Mouse (Mus musculus): ENCODE results near the gene Rgs9. TPM values are rescaled to one million over a fixed set of nuclear protein-coding genes. Genes with fewer than 3 reads are reported as not detected.
"Not testable (repeated sequence)": the region's sequence is repeated elsewhere in the genome, so short reads cannot be mapped to it uniquely, and the experiment has no call there.

The Rgs9 gene
- total RNA-seq, 2 experiments from 2014 or later = 37.0 to 37.7 TPM

GRCm38 (mm10) chr11:109311885-109312605, 14.1 kb upstream of the Rgs9 start:
- peak; percentile 80 for DNase-seq
- intact Hi-C loops (cut with DNase I) = no loop called here

DNA sequence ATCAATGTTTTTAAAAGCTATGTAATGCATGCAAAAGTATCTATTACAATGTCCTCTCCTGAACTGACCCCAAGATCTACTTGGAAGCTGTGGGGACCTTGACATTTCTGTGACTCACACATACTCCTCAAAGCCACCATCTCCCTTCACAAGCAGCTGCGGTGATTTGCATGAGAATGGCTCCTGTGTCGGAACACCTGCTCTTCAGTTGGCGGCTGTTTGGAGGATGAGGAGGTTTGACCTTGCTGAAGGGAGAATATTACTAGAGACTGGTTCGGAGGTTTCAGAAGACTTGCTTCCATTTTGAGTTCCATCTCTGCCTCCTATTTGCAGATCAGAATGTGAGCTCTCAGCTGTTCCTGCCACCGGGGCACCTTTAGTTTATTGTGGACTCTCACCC, 7.8 kb upstream of the Rgs9 start:
- DNase-seq = no peak
- intact Hi-C loops (cut with DNase I) = loop anchor here (10.0 kb wide), 1 partner anchor 269 kb away; no protein-coding TSS in a partner anchor

DNA sequence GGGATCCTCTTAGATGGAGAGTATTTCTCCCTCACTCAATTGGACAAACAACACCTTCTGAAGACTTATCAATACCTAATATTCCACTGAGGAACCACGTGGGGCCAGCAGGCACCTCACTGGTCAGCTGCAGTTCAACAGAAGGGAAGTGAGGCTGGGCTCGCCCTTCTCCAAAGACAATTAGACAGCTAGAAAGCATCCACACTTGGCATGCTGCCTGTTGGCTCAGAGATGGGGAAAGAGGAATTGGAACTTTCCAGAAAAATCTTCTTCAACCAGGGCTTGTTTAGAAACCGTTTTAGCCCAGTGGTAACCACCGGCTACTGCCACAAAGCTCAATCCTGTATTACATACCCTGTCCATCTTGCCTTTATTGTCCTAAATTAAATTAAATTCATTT, 4.4 kb upstream of the Rgs9 start:
- DNase-seq = peak; percentile 77

DNA sequence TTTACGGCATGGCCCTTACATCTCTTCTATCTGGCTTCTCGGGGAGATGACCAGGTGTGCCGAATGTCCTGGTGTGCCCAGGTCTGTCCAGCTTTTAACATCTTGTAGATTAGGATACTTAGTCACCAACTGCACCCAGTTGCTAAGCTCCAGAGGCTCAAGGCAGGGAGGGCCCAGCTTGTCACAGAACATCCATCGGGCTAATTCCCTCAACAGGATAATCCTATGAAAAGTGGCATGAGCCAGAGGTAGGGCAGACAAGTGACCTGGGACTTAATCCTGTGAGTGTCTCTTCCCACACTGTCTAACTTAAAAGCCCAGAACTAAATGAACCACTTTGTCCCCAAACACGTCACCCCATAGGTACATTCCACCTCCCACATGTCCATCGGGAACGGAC, 898 bp downstream of the Rgs9 start:
- no peak for DNase-seq
- intact Hi-C loops (cut with DNase I) = loop anchor here (5.0 kb wide), 1 partner anchor 55 kb away; no protein-coding TSS in a partner anchor

More for the DNA sequence above, 4.4 kb upstream of the Rgs9 start:
- intact Hi-C loops (cut with DNase I) = loop anchor here (10.0 kb wide), 1 partner anchor 272 kb away; no protein-coding TSS in a partner anchor

DNA sequence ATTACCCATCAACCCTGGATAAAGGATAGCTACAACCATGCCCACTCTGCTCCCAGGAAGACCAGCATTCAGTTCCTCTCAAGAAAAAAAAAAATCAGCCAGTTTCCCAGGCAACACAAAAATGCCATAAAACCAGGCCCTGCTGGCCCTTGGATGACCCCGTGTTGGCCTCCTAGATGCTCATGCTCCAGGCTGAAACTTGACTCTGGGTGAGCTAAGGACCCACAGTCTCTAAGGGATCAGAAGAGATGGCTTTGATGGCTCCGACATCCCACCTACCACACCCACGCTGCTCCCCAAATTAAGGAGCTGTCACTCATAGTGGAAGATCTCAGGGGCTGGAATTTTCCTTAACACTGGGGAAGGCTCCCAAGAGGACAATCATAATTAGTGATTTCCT, 5.9 kb downstream of the Rgs9 start:
- no peak for DNase-seq
- intact Hi-C loops (cut with DNase I) = no loop called here

DNA sequence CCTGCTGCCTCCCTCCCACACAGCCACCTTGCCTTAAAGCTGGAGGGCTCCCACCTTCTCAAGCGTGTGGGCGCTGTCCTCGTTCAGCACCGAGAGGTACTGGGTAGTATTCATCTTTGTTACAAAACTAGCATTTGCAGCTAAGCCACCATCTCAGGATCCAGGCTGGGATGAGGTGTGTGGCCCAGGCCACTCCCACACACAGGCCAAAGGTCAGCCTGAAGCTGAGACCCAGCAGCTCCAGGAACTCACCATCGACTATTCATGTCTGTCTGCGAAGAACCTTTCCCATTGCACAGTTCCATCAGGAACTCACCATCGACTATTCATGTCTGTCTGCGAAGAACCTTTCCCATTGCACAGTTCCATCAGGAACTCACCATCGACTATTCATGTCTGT, 8.6 kb downstream of the Rgs9 start:
- intact Hi-C loops (cut with DNase I); DNase-seq: not testable (repeated sequence)

DNA sequence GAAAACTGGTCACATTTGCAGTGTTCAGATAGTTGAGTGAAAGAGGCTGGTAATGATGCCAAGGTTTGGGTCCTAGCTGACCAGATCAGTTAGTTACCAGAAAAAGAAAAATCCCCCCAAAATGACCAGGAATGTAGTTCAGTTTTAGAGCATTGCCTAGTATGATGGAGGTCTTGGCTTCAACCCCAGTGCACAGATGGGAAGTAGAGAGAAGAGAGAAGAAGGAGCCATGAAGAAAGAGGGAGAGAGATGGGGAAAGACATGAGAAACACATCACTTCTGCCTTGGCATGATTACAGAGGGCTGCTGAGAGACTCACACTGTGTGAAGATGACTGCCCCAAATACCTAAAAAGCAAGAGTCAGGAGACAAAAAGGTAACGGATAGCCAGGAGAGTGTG, 13.1 kb downstream of the Rgs9 start:
- intact Hi-C loops (cut with DNase I) = no loop called here
- DNase-seq = no peak

- intact Hi-C loops (cut with DNase I) = no loop called here
- peak; percentile 40 for DNase-seq
These were observed 19.7 kb downstream of the Rgs9 start for GRCm38 (mm10) chr11:109278186-109278585.

GRCm38 (mm10) chr11:109271399-109271798, 26.5 kb downstream of the Rgs9 start:
- intact Hi-C loops (cut with DNase I) = no loop called here
- DNase-seq = no peak

DNA sequence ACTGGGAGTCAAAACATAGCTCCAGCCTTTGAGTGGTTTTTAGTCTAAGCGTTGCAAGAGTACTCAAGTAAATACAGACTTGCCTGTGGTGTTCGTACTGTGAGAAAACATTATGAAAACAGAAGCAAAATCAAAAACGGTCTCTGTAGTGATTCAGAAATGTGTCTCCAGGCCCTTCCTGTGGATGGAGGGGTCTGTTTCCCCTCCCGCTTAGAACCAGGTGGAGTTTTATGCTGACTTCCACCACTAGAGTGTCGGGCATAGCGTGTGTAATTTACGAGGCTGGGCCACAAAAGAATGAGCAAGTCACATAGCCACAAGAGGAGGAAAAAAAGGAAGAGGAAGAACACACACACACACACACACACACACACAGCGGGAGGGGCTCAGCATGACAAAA, 27.6 kb downstream of the Rgs9 start:
- intact Hi-C loops (cut with DNase I) = no loop called here
- DNase-seq = no peak

- DNase-seq = peak; percentile 24
- intact Hi-C loops (cut with DNase I) = no loop called here
These were observed 28.1 kb downstream of the Rgs9 start for GRCm38 (mm10) chr11:109269662-109270341.

DNA sequence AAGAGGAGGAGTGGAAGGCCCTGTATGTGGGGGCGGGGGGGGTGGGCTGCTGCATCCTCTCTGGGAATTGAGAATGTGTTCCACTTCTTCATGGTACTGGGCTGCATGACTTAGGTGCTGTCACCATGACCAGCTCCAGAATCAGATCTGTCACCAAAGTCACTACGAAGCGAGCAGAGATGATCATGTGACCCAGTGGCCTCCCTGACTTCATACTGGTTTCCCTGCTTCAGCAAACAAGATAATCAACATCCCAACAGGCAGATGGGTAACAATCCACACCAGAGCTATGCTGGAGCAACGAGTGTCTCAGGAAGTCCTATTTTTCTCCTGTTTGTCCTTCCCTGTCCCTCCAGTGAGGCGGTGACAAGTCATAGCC, 28.7 kb downstream of the Rgs9 start:
- DNase-seq = no peak
- intact Hi-C loops (cut with DNase I) = no loop called here

GRCm38 (mm10) chr11:109266161-109266910, 31.6 kb downstream of the Rgs9 start:
- DNase-seq = peak; percentile 71
- intact Hi-C loops (cut with DNase I) = no loop called here

GRCm38 (mm10) chr11:109264159-109264768, 33.7 kb downstream of the Rgs9 start:
- intact Hi-C loops (cut with DNase I) = no loop called here
- no peak for DNase-seq

GRCm38 (mm10) chr11:109260561-109260960, 37.4 kb downstream of the Rgs9 start:
- intact Hi-C loops (cut with DNase I) = no loop called here
- no peak for DNase-seq

- no peak for DNase-seq
These were observed 38.7 kb downstream of the Rgs9 start for GRCm38 (mm10) chr11:109258941-109259910.

GRCm38 (mm10) chr11:109257824-109258223, 40.1 kb downstream of the Rgs9 start:
- intact Hi-C loops (cut with DNase I) = no loop called here

More at GRCm38 (mm10) chr11:109258941-109259910, 38.7 kb downstream of the Rgs9 start:
- intact Hi-C loops (cut with DNase I) = no loop called here

GRCm38 (mm10) chr11:109255022-109255421, 42.9 kb downstream of the Rgs9 start:
- intact Hi-C loops (cut with DNase I) = no loop called here
- DNase-seq = no peak

More at GRCm38 (mm10) chr11:109257824-109258223, 40.1 kb downstream of the Rgs9 start:
- DNase-seq = no peak

DNA sequence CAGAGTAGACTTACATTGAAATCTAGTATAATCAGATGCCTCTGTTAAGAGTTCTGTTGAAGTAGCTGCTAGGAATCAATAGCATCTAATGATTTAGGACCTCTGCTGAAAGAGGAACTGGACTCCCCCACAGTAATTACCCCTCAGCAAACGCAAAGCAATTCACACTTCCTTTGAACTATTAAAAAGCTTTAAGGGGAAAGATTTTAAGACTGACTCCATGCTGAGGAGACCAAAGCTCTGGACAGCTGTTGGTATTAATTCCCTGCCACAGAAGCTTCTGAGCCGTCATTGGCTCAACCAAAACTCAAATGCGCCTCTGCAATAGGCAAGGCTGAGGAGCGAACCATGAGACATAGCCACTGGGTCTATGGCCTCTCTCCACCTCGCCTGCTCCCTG, 45.4 kb downstream of the Rgs9 start:
- intact Hi-C loops (cut with DNase I) = no loop called here
- no peak for DNase-seq

DNA sequence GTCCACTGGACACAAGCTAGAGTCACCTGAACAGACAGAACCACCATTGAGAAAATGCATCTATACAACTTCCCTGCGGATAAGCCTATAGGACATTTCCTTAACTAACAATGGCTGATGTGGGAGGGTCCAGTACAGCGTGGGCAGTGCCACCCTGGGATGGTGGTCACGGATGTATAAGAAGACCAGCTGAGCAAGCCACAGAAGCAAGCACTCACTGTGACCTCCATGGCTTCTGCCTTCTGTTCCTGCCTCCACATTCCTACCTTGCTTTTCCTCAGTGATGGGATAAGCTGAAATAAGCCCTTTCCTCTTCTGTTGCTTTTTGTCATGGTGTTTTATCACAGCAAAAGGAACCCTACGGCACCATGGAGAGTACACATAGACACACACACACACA, 47.4 kb downstream of the Rgs9 start:
- DNase-seq = no peak
- intact Hi-C loops (cut with DNase I) = no loop called here

Data from left cerebral cortex, postnatal 4 days (tissue).